Mouse (Mus musculus) fibroblast of lung, adult 2 months (primary cell): ENCODE measurements at regions not wholly inside any gene's neighbourhood (a gene's known extent, or its start where the extent isn't known, plus 50 kb on each side); places are given as distances from the start of the nearest gene placed in this dataset.

Experiments
- DNase-seq: peaks from one replicate; pipeline ENCODE4 v3.0.0-alpha.2; 2011; ENCODE audit warnings: low read depth

- no peak for DNase-seq
These were observed 1253.7 kb upstream of the Nr2f1 start for GRCm38 (mm10) chr13:79453227-79453626.

GRCm38 (mm10) chr13:79443113-79443512 lies 1243.6 kb upstream of the Nr2f1 start:
- DNase-seq = peak; percentile 46

- no peak for DNase-seq
These were observed 1243.1 kb upstream of the Nr2f1 start for GRCm38 (mm10) chr13:79442701-79443100.

- DNase-seq = no peak
These were observed 1231.9 kb upstream of the Nr2f1 start for GRCm38 (mm10) chr13:79431465-79431864.

GRCm38 (mm10) chr13:79430987-79431386 lies 1231.4 kb upstream of the Nr2f1 start:
- no peak for DNase-seq

- DNase-seq = no peak
These were observed 1231.0 kb upstream of the Nr2f1 start for GRCm38 (mm10) chr13:79430562-79430961.

- DNase-seq = no peak
These were observed 1218.3 kb upstream of the Nr2f1 start for GRCm38 (mm10) chr13:79417841-79418240.

- DNase-seq = no peak
These were observed 1200.5 kb upstream of the Nr2f1 start for GRCm38 (mm10) chr13:79400082-79400481.

- no peak for DNase-seq
These were observed 1194.4 kb upstream of the Nr2f1 start for GRCm38 (mm10) chr13:79393938-79394337.

GRCm38 (mm10) chr13:79387928-79388327 lies 1188.4 kb upstream of the Nr2f1 start:
- DNase-seq = no peak

- no peak for DNase-seq
These were observed 1141.9 kb upstream of the Nr2f1 start for GRCm38 (mm10) chr13:79341494-79341893.

- no peak for DNase-seq
These were observed 1140.9 kb upstream of the Nr2f1 start for GRCm38 (mm10) chr13:79340459-79340858.

GRCm38 (mm10) chr13:79339793-79340192 lies 1140.2 kb upstream of the Nr2f1 start:
- DNase-seq = no peak

GRCm38 (mm10) chr13:79320146-79320545 lies 1120.6 kb upstream of the Nr2f1 start:
- DNase-seq = no peak

GRCm38 (mm10) chr13:79309584-79310110 lies 1110.1 kb upstream of the Nr2f1 start:
- no peak for DNase-seq

- no peak for DNase-seq
These were observed 1097.7 kb upstream of the Nr2f1 start for GRCm38 (mm10) chr13:79297225-79297710.

- no peak for DNase-seq
These were observed 1088.5 kb upstream of the Nr2f1 start for GRCm38 (mm10) chr13:79288022-79288421.

- no peak for DNase-seq
These were observed 1086.6 kb upstream of the Nr2f1 start for GRCm38 (mm10) chr13:79286181-79286580.

GRCm38 (mm10) chr13:79285478-79285877 lies 1085.9 kb upstream of the Nr2f1 start:
- DNase-seq = peak; percentile 1

GRCm38 (mm10) chr13:79277714-79278113 lies 1078.2 kb upstream of the Nr2f1 start:
- no peak for DNase-seq

- no peak for DNase-seq
These were observed 1077.8 kb upstream of the Nr2f1 start for GRCm38 (mm10) chr13:79277313-79277712.

GRCm38 (mm10) chr13:79255362-79255761 lies 1055.8 kb upstream of the Nr2f1 start:
- DNase-seq = no peak

- DNase-seq = no peak
These were observed 1052.8 kb upstream of the Nr2f1 start for GRCm38 (mm10) chr13:79252385-79252784.

GRCm38 (mm10) chr13:79251269-79251668 lies 1051.7 kb upstream of the Nr2f1 start:
- no peak for DNase-seq
